Mouse (Mus musculus) E14TG2a.4 (cell line): ENCODE results near the gene Ptpn13.

Experiments used
- CTCF ChIP-seq: conservative IDR thresholded peaks from 2 replicates; pipeline ENCODE4 v1.5.1; 2014; ENCODE audit warnings: low read length
- NANOG ChIP-seq: IDR thresholded peaks from 2 replicates; pipeline ENCODE4 v1.6.1; 2014; ENCODE audit warnings: borderline replicate concordance, low read length, mixed read lengths
- POU5F1 ChIP-seq: IDR thresholded peaks from 2 replicates; pipeline ENCODE4 v1.6.1; 2014; ENCODE audit warnings: low read length, borderline replicate concordance

- no peak for TF ChIP-seq NANOG
- peak; percentile 58 for TF ChIP-seq CTCF
- no peak for TF ChIP-seq POU5F1
These were observed 28.6 kb downstream of the Ptpn13 start for GRCm38 (mm10) chr5:103453361-103454140.
